Mouse (Mus musculus): ENCODE data around the gene Lst1. TPM values are rescaled to one million over a fixed set of nuclear protein-coding genes. Genes with fewer than 3 reads are reported as not detected.

Gene Lst1
- polyA plus RNA-seq, 1 experiment = 2.5 TPM

DNA sequence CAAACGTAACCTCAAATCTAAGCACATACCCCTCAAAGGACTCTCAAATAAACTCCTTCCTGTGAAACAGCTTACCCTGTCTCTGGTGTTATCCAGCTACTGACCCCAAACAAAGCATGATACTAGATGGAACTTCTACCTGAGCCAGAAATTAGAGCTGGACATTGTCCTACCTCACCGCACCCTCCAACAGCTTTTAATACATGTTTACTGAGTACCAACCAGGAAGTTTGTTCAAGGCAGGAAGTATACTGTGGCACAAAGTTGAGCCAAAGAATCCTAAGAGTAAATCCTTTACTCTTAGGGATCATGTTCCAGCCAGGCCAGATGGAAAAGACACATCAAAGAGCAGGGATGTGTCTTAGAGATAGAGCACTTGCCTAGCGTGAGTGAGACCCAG lies 22.4 kb upstream of the Lst1 start:
- no peaks in the 10 kb centered on the region for H3K36me3 ChIP-seq (ENCODE audit: control insufficient read depth, insufficient read depth, low read length, poor library complexity, severe bottlenecking)
- H3K4me1 ChIP-seq (ENCODE audit: control insufficient read depth, insufficient read depth, low read length) = no peaks in the 10 kb centered on the region
- no peak overlapping the region for H3K27ac ChIP-seq (ENCODE audit: insufficient read depth, low read length)
- no peaks in the 10 kb centered on the region for H3K27me3 ChIP-seq (ENCODE audit: control insufficient read depth, insufficient read depth, low read length, poor library complexity, severe bottlenecking)
- no peak overlapping the region for H3K4me3 ChIP-seq (ENCODE audit: low read depth, low read length)
- H3K9ac ChIP-seq (ENCODE audit: low read depth, poor library complexity, severe bottlenecking) = no peak overlapping the region
- TF ChIP-seq EP300 (IDR thresholded peaks at IDR 0.05; ENCODE audit: insufficient read depth, low read depth, low read length) = no peak
- TF ChIP-seq CTCF (IDR thresholded peaks at IDR 0.05; ENCODE audit: low read depth, low read length) = no peak
- TF ChIP-seq POLR2A (IDR thresholded peaks at IDR 0.05; ENCODE audit: insufficient read depth, low read length) = no peak
- H3K9me3 ChIP-seq (replicated peaks; ENCODE audit: control insufficient read depth, insufficient read depth, low read length, poor library complexity, severe bottlenecking) = no peaks in the 10 kb centered on the region

DNA sequence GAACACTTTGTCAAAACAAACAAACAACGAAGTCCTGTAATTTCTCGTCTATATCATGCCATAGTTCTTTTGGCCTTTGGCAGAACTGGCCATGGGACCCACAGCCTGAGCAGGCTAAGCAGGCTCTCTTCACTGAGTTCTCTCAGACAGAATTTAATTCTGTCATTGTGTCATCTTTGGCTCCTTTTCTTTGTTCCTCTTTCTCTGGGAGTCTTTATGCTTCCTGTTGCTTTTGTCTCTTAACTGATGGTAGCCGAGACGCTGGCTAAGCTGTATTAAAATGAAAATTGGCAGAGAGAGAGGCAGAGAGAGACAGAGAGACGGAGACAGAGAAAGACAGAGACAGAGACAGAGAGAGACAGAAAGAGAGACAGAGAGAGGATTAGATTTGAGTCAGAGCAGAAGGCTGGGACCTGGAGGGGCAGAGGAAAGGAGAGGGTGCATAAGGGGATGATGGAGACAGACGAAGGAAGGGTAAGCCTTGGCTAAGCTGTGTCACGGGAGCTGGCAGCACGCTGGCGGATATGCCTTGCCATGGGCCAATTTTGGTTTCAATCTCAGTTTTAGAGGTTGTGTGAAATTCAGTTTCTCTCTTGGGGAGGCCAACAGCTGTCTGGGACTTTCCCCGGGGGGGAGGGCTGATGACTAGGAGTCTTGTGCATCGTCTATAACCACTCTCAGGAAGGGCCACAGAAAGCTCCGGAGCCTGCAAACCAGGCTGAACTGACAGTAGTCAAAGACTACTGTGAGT lies 21.7 kb upstream of the Lst1 start:
- no peak overlapping the region for H3K4me3 ChIP-seq (ENCODE audit: low read depth, low read length)
- no peak for TF ChIP-seq POLR2A (IDR thresholded peaks at IDR 0.05; ENCODE audit: insufficient read depth, low read length)
- no peak for TF ChIP-seq EP300 (IDR thresholded peaks at IDR 0.05; ENCODE audit: insufficient read depth, low read depth, low read length)
- TF ChIP-seq CTCF (IDR thresholded peaks at IDR 0.05; ENCODE audit: low read depth, low read length) = no peak

DNA sequence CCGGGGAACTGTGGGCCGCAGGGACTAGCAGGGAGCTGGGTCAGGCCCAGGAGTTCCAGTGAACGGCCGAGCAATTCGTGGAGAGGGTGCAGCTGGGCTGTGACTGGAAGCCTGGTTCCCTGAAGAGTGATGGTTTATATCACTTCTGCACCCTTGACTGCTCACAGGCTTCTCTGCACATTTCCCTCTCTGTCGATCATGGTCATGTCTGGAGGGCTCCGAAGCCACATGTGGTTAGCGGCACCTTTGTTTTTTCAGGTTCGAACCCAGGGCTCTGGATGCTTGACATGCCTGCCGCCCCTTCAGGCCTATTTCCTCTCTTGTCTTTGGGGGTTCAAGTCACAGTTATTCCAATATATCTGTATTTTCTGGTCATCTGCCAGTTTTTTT lies 17.1 kb upstream of the Lst1 start:
- H3K4me3 ChIP-seq (ENCODE audit: low read depth, low read length) = peak overlapping the region; percentile 33
- H3K27me3 ChIP-seq (ENCODE audit: control insufficient read depth, insufficient read depth, low read length, poor library complexity, severe bottlenecking) = no peaks in the 10 kb centered on the region
- no peaks in the 10 kb centered on the region for H3K36me3 ChIP-seq (ENCODE audit: control insufficient read depth, insufficient read depth, low read length, poor library complexity, severe bottlenecking)
- H3K9ac ChIP-seq (ENCODE audit: low read depth, poor library complexity, severe bottlenecking) = peak overlapping the region; percentile 39
- TF ChIP-seq POLR2A (IDR thresholded peaks at IDR 0.05; ENCODE audit: insufficient read depth, low read length) (no peak), EP300 (IDR thresholded peaks at IDR 0.05; ENCODE audit: insufficient read depth, low read depth, low read length) (no peak), CTCF (IDR thresholded peaks at IDR 0.05; ENCODE audit: low read depth, low read length) (no peak)
- H3K4me1 ChIP-seq (ENCODE audit: control insufficient read depth, insufficient read depth, low read length) = no peaks in the 10 kb centered on the region
- no peaks in the 10 kb centered on the region for H3K9me3 ChIP-seq (replicated peaks; ENCODE audit: control insufficient read depth, insufficient read depth, low read length, poor library complexity, severe bottlenecking)
- H3K27ac ChIP-seq (ENCODE audit: insufficient read depth, low read length) = no peak overlapping the region

More for the DNA sequence above, 21.7 kb upstream of the Lst1 start:
- Histone ChIP-seq H3K27ac (ENCODE audit: insufficient read depth, low read length) (no peak overlapping the region), H3K27me3 (ENCODE audit: control insufficient read depth, insufficient read depth, low read length, poor library complexity, severe bottlenecking) (no peaks in the 10 kb centered on the region), H3K4me1 (ENCODE audit: control insufficient read depth, insufficient read depth, low read length) (no peaks in the 10 kb centered on the region), H3K9ac (ENCODE audit: low read depth, poor library complexity, severe bottlenecking) (no peak overlapping the region), H3K36me3 (ENCODE audit: control insufficient read depth, insufficient read depth, low read length, poor library complexity, severe bottlenecking) (no peaks in the 10 kb centered on the region), H3K9me3 (replicated peaks; ENCODE audit: control insufficient read depth, insufficient read depth, low read length, poor library complexity, severe bottlenecking) (no peaks in the 10 kb centered on the region)

DNA sequence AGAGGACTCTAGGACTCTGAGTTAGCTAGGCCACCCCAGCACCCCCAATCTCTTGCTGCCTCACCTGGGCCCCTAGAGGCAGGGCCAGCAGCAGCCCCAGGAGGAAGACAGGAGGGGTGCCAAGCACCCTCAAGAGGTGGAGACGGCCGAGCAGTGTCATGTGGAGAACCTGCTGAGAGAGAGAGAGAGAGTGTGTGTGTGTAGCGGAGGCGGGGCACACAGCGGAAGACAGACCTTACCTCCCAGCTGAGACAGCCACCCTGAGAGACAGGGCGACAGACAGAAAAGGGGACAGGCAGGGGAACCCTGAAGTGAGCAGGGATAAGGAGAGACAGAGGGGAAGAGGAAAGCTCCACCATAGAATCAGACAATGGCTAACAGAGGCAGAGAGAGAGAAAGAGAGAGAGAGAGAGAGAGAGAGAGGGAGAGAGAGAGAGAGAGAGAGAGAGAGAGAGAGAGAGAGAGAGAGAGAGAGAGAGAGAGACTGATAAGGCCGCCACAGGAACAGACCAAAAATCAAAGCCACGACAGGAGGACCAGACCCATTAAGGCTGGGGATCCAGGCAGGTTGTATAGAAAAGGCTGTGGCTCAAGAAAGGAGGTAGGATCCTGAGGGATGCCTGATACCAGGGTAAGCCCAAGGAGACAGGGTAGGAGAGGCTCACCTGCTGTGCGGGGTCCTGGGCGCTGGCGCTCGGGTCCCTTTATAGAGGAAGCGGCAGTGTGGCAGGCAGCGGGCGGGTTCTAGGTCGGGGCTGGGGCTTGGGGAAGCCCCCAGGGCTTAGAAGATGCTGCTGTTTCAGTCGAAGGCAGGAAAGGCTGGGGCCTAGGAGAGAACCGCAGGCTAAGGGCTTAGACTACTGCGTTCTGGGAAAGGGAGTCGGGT lies 16.5 kb upstream of the Lst1 start, which contains the start of gene Lta:
TSS of gene Lta (minus strand) at position 858 of the 886 bp plus-strand sequence.
- Histone ChIP-seq H3K27ac (ENCODE audit: insufficient read depth, low read length) (no peak within 1 kb of the TSS), H3K9ac (ENCODE audit: low read depth, poor library complexity, severe bottlenecking) (peak within 1 kb of the TSS; percentile 39), H3K36me3 (ENCODE audit: control insufficient read depth, insufficient read depth, low read length, poor library complexity, severe bottlenecking) (no peaks in the 10 kb centered on the region), H3K27me3 (ENCODE audit: control insufficient read depth, insufficient read depth, low read length, poor library complexity, severe bottlenecking) (no peaks in the 10 kb centered on the region), H3K9me3 (replicated peaks; ENCODE audit: control insufficient read depth, insufficient read depth, low read length, poor library complexity, severe bottlenecking) (no peaks in the 10 kb centered on the region), H3K4me1 (ENCODE audit: control insufficient read depth, insufficient read depth, low read length) (no peaks in the 10 kb centered on the region), H3K4me3 (ENCODE audit: low read depth, low read length) (peak within 1 kb of the TSS; percentile 33)
- TF ChIP-seq CTCF (IDR thresholded peaks at IDR 0.05; ENCODE audit: low read depth, low read length) (no peak), EP300 (IDR thresholded peaks at IDR 0.05; ENCODE audit: insufficient read depth, low read depth, low read length) (no peak), POLR2A (IDR thresholded peaks at IDR 0.05; ENCODE audit: insufficient read depth, low read length) (no peak)

DNA sequence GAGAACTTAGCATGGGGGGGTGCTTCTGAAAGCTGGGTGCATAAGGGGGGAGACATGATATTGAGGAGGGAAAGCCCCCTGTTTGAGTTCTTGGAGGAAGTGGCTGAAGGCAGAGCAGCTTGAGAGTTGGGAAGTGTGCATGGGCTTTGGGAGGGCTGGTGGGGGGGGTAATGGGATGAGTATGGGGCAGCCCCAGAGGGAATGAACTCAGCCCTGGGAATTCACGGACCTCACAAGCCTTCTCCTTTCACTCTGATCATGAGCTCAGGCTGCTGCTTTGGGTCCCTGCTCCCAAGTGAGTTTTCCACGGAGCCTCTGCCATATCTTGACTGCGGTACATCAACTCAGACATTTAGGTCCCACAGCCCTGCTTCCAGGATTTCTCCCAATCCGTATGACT lies 14.2 kb upstream of the Lst1 start:
- H3K27ac ChIP-seq (ENCODE audit: insufficient read depth, low read length) = no peak overlapping the region
- H3K9ac ChIP-seq (ENCODE audit: low read depth, poor library complexity, severe bottlenecking) = no peak overlapping the region
- no peaks in the 10 kb centered on the region for H3K4me1 ChIP-seq (ENCODE audit: control insufficient read depth, insufficient read depth, low read length)
- H3K9me3 ChIP-seq (replicated peaks; ENCODE audit: control insufficient read depth, insufficient read depth, low read length, poor library complexity, severe bottlenecking) = no peaks in the 10 kb centered on the region
- H3K27me3 ChIP-seq (ENCODE audit: control insufficient read depth, insufficient read depth, low read length, poor library complexity, severe bottlenecking) = no peaks in the 10 kb centered on the region
- H3K4me3 ChIP-seq (ENCODE audit: low read depth, low read length) = no peak overlapping the region
- H3K36me3 ChIP-seq (ENCODE audit: control insufficient read depth, insufficient read depth, low read length, poor library complexity, severe bottlenecking) = no peaks in the 10 kb centered on the region
- TF ChIP-seq EP300 (IDR thresholded peaks at IDR 0.05; ENCODE audit: insufficient read depth, low read depth, low read length) (no peak), POLR2A (IDR thresholded peaks at IDR 0.05; ENCODE audit: insufficient read depth, low read length) (no peak), CTCF (IDR thresholded peaks at IDR 0.05; ENCODE audit: low read depth, low read length) (no peak)
